Mouse (Mus musculus): ENCODE data around the gene Nsd1. TPM values are rescaled to one million over a fixed set of nuclear protein-coding genes. Genes with fewer than 3 reads are reported as not detected.

The Nsd1 gene
- polyA plus RNA-seq, 1 experiment from 2014 or later: 67.4 TPM

GRCm38 (mm10) chr13:55322130-55322825, 112.7 kb downstream of the Nsd1 start:
- no peak for ATAC-seq (replicated peaks; ENCODE audit: insufficient number of reproducible peaks, low FRiP score, low TSS enrichment, low read depth)
- peak overlapping the region; percentile 54; the same call in 1 of the 2 replicates for H3K27ac ChIP-seq (replicated peaks; ENCODE audit: low read depth, low read length)

GRCm38 (mm10) chr13:55325596-55325995, 116.0 kb downstream of the Nsd1 start:
- Histone ChIP-seq H3K4me2 (ENCODE audit: low read depth, low read length) (no peak overlapping the region), H3K27ac (replicated peaks; ENCODE audit: low read depth, low read length) (no peak overlapping the region), H3K27me3 (ENCODE audit: control insufficient read depth, insufficient read depth, low read length) (no peaks in the 10 kb centered on the region), H3K36me3 (replicated peaks; ENCODE audit: control insufficient read depth, insufficient read depth, low read depth, low read length) (peaks cover 13% of the 10 kb centered on the region), H3K9ac (replicated peaks; ENCODE audit: low read length) (no peak overlapping the region), H3K9me3 (replicated peaks; ENCODE audit: control insufficient read depth, low read length) (no peaks in the 10 kb centered on the region), H3K4me3 (ENCODE audit: low read depth, low read length) (no peak overlapping the region), H3K4me1 (ENCODE audit: control insufficient read depth, insufficient read depth, low read length) (peaks cover 7% of the 10 kb centered on the region)
- ATAC-seq (replicated peaks; ENCODE audit: insufficient number of reproducible peaks, low FRiP score, low TSS enrichment, low read depth) (no peak), DNase-seq (ENCODE audit: low spot score) (no peak)
- 87% methylated on average over 11 of the region's 11 CpGs for WGBS

More at GRCm38 (mm10) chr13:55322130-55322825, 112.7 kb downstream of the Nsd1 start:
- Histone ChIP-seq H3K4me3 (ENCODE audit: low read depth, low read length) (peak overlapping the region; percentile 95), H3K9me3 (replicated peaks; ENCODE audit: control insufficient read depth, low read length) (no peaks in the 10 kb centered on the region), H3K27me3 (ENCODE audit: control insufficient read depth, insufficient read depth, low read length) (no peaks in the 10 kb centered on the region), H3K9ac (replicated peaks; ENCODE audit: low read length) (peak overlapping the region; percentile 95), H3K36me3 (replicated peaks; ENCODE audit: control insufficient read depth, insufficient read depth, low read depth, low read length) (peaks cover 13% of the 10 kb centered on the region), H3K4me2 (ENCODE audit: low read depth, low read length) (peak overlapping the region; percentile 80), H3K4me1 (ENCODE audit: control insufficient read depth, insufficient read depth, low read length) (no peaks in the 10 kb centered on the region)
- DNase-seq (ENCODE audit: low spot score): peak; percentile 72
- 1% methylated on average over 31 of the region's 31 CpGs for WGBS

- Histone ChIP-seq H3K4me2 (ENCODE audit: low read depth, low read length) (no peak overlapping the region), H3K9me3 (replicated peaks; ENCODE audit: control insufficient read depth, low read length) (no peaks in the 10 kb centered on the region), H3K36me3 (replicated peaks; ENCODE audit: control insufficient read depth, insufficient read depth, low read depth, low read length) (peaks cover 13% of the 10 kb centered on the region), H3K4me3 (ENCODE audit: low read depth, low read length) (no peak overlapping the region), H3K9ac (replicated peaks; ENCODE audit: low read length) (peak overlapping the region; percentile 13; the same call in 1 of the 2 replicates), H3K27ac (replicated peaks; ENCODE audit: low read depth, low read length) (no peak overlapping the region), H3K4me1 (ENCODE audit: control insufficient read depth, insufficient read depth, low read length) (peaks cover 7% of the 10 kb centered on the region), H3K27me3 (ENCODE audit: control insufficient read depth, insufficient read depth, low read length) (no peaks in the 10 kb centered on the region)
- 57% methylated on average over 4 of the region's 4 CpGs for WGBS
- no peak for ATAC-seq (replicated peaks; ENCODE audit: insufficient number of reproducible peaks, low FRiP score, low TSS enrichment, low read depth)
- DNase-seq (ENCODE audit: low spot score): no peak
These were observed 117.6 kb downstream of the Nsd1 start for GRCm38 (mm10) chr13:55327169-55327568.

GRCm38 (mm10) chr13:55327633-55328032, 118.1 kb downstream of the Nsd1 start:
- Histone ChIP-seq H3K9me3 (replicated peaks; ENCODE audit: control insufficient read depth, low read length) (no peaks in the 10 kb centered on the region), H3K4me3 (ENCODE audit: low read depth, low read length) (0 out of 2 replicates have a peak overlapping the region, but pooled peaks have one; percentile 3), H3K4me2 (ENCODE audit: low read depth, low read length) (no peak overlapping the region; the same call in 1 of the 2 replicates), H3K27me3 (ENCODE audit: control insufficient read depth, insufficient read depth, low read length) (no peaks in the 10 kb centered on the region), H3K9ac (replicated peaks; ENCODE audit: low read length) (no peak overlapping the region), H3K36me3 (replicated peaks; ENCODE audit: control insufficient read depth, insufficient read depth, low read depth, low read length) (peaks cover 13% of the 10 kb centered on the region), H3K4me1 (ENCODE audit: control insufficient read depth, insufficient read depth, low read length) (peaks cover 7% of the 10 kb centered on the region), H3K27ac (replicated peaks; ENCODE audit: low read depth, low read length) (no peak overlapping the region)
- DNase-seq (ENCODE audit: low spot score) (peak; percentile 77), ATAC-seq (replicated peaks; ENCODE audit: insufficient number of reproducible peaks, low FRiP score, low TSS enrichment, low read depth) (no peak)
- WGBS: 44% methylated on average over 6 of the region's 8 CpGs

- 86% methylated on average over 6 of the region's 6 CpGs for WGBS
- no peak for DNase-seq (ENCODE audit: low spot score)
- H3K9ac ChIP-seq (replicated peaks; ENCODE audit: low read length): no peak overlapping the region
These were observed 118.6 kb downstream of the Nsd1 start for GRCm38 (mm10) chr13:55328171-55328570.

GRCm38 (mm10) chr13:55328641-55329040, 119.1 kb downstream of the Nsd1 start:
- H3K4me1 ChIP-seq (ENCODE audit: control insufficient read depth, insufficient read depth, low read length): peaks cover 7% of the 10 kb centered on the region
- no peak for DNase-seq (ENCODE audit: low spot score)
- 78% methylated on average over 4 of the region's 4 CpGs for WGBS
- H3K4me3 ChIP-seq (ENCODE audit: low read depth, low read length): peak overlapping the region; percentile 55
- peaks cover 13% of the 10 kb centered on the region for H3K36me3 ChIP-seq (replicated peaks; ENCODE audit: control insufficient read depth, insufficient read depth, low read depth, low read length)
- peak overlapping the region; percentile 79 for H3K9ac ChIP-seq (replicated peaks; ENCODE audit: low read length)
- no peaks in the 10 kb centered on the region for H3K9me3 ChIP-seq (replicated peaks; ENCODE audit: control insufficient read depth, low read length)
- H3K4me2 ChIP-seq (ENCODE audit: low read depth, low read length): peak overlapping the region; percentile 87
- no peaks in the 10 kb centered on the region for H3K27me3 ChIP-seq (ENCODE audit: control insufficient read depth, insufficient read depth, low read length)
- ATAC-seq (replicated peaks; ENCODE audit: insufficient number of reproducible peaks, low FRiP score, low TSS enrichment, low read depth): no peak
- no peak overlapping the region for H3K27ac ChIP-seq (replicated peaks; ENCODE audit: low read depth, low read length)

More at GRCm38 (mm10) chr13:55328171-55328570, 118.6 kb downstream of the Nsd1 start:
- Histone ChIP-seq H3K4me1 (ENCODE audit: control insufficient read depth, insufficient read depth, low read length) (peaks cover 7% of the 10 kb centered on the region), H3K4me2 (ENCODE audit: low read depth, low read length) (peak overlapping the region; percentile 87), H3K27me3 (ENCODE audit: control insufficient read depth, insufficient read depth, low read length) (no peaks in the 10 kb centered on the region), H3K36me3 (replicated peaks; ENCODE audit: control insufficient read depth, insufficient read depth, low read depth, low read length) (peaks cover 13% of the 10 kb centered on the region), H3K9me3 (replicated peaks; ENCODE audit: control insufficient read depth, low read length) (no peaks in the 10 kb centered on the region), H3K27ac (replicated peaks; ENCODE audit: low read depth, low read length) (no peak overlapping the region), H3K4me3 (ENCODE audit: low read depth, low read length) (peak overlapping the region; percentile 55)
- ATAC-seq (replicated peaks; ENCODE audit: insufficient number of reproducible peaks, low FRiP score, low TSS enrichment, low read depth): no peak

- peak; percentile 14; the same call in 1 of the 2 replicates for ATAC-seq (replicated peaks; ENCODE audit: insufficient number of reproducible peaks, low FRiP score, low TSS enrichment, low read depth)
- under 1% methylated on average over 26 of the region's 29 CpGs for WGBS
These were observed 119.6 kb downstream of the Nsd1 start for GRCm38 (mm10) chr13:55329109-55329682.

More at GRCm38 (mm10) chr13:55329109-55329682, 119.6 kb downstream of the Nsd1 start:
- H3K4me2 ChIP-seq (ENCODE audit: low read depth, low read length): peak overlapping the region; percentile 87
- DNase-seq (ENCODE audit: low spot score): no peak
- H3K27me3 ChIP-seq (ENCODE audit: control insufficient read depth, insufficient read depth, low read length): no peaks in the 10 kb centered on the region
- peaks cover 10% of the 10 kb centered on the region for H3K36me3 ChIP-seq (replicated peaks; ENCODE audit: control insufficient read depth, insufficient read depth, low read depth, low read length)
- H3K9ac ChIP-seq (replicated peaks; ENCODE audit: low read length): peak overlapping the region; percentile 79
- H3K4me3 ChIP-seq (ENCODE audit: low read depth, low read length): peak overlapping the region; percentile 55
- H3K4me1 ChIP-seq (ENCODE audit: control insufficient read depth, insufficient read depth, low read length): peaks cover 7% of the 10 kb centered on the region
- no peaks in the 10 kb centered on the region for H3K9me3 ChIP-seq (replicated peaks; ENCODE audit: control insufficient read depth, low read length)
- 0 out of 2 replicates have a peak overlapping the region, but pooled peaks have one; percentile 35 for H3K27ac ChIP-seq (replicated peaks; ENCODE audit: low read depth, low read length)

Data from embryonic facial prominence, embryonic 11.5 days (tissue).